Mouse (Mus musculus) heart, adult 10 weeks (tissue): ENCODE measurements around the gene Sohlh1. TPM values are rescaled to one million over a fixed set of nuclear protein-coding genes. Genes with fewer than 3 reads are reported as not detected.

Experiments
- polyA plus RNA-seq: library from polyadenylated mRNA; stranded (reverse); fragments of 350-450 nt; fragmentation: Illumina TruSeq; extraction: RNeasy Lipid Tissue Mini Kit (QIAGEN cat#74804); gene quantifications from one replicate; pipeline ENCODE4 v1.2.3, GENCODE M21; 2014; ENCODE audit warnings: low read depth, low replicate concordance

Gene Sohlh1
- not detected for polyA plus RNA-seq

GRCm38 (mm10) chr2:25847226-25847625 is at the start of gene Sohlh1:
Gene Sohlh1 (minus strand): TSS chr2:25847248.

GRCm38 (mm10) chr2:25863337-25864131 is 16.5 kb upstream of the Sohlh1 start, which contains the start of gene Kcnt1:
Gene Kcnt1 (plus strand): TSS chr2:25863734.

GRCm38 (mm10) chr2:25822806-25823205 is 24.2 kb downstream of the Sohlh1 start, which contains the start of gene Lcn9:
Gene Lcn9 (plus strand): TSS chr2:25823153.

GRCm38 (mm10) chr2:25815748-25816147 is 31.3 kb downstream of the Sohlh1 start, which contains the start of gene Glt6d1:
Gene Glt6d1 (minus strand): TSS chr2:25815848.

Other genes starting within 250 kb of the Sohlh1 start
- gene Rabl6, start 238.7 kb downstream of the Sohlh1 start, polyA plus RNA-seq, result 77.4 TPM
- gene Ccdc183, start 229.6 kb downstream of the Sohlh1 start, polyA plus RNA-seq, result not detected
- 55.1 TPM for gene Tmem141, start 225.2 kb downstream of the Sohlh1 start, polyA plus RNA-seq
- 4.1 TPM for gene Fcna, start 219.2 kb downstream of the Sohlh1 start, polyA plus RNA-seq
- gene Lcn8, start 194.1 kb downstream of the Sohlh1 start, polyA plus RNA-seq, result not detected
- gene Lcn5, start 189.3 kb downstream of the Sohlh1 start, polyA plus RNA-seq, result not detected
- gene Lcn6, start 170.5 kb downstream of the Sohlh1 start, polyA plus RNA-seq, result not detected
- gene Lcn10, start 164.5 kb downstream of the Sohlh1 start, polyA plus RNA-seq, result not detected
- gene Obp2a, start 147.2 kb downstream of the Sohlh1 start, polyA plus RNA-seq, result not detected
- gene Bmyc, start 140.5 kb downstream of the Sohlh1 start, polyA plus RNA-seq, result 16.2 TPM
- gene Obp2b, start 110.2 kb downstream of the Sohlh1 start, polyA plus RNA-seq, result not detected
- not detected for gene Lcn3, start 81.7 kb downstream of the Sohlh1 start, polyA plus RNA-seq
- gene Lcn11, start 70.2 kb downstream of the Sohlh1 start, polyA plus RNA-seq, result not detected
- gene Gm13539, start 65.0 kb downstream of the Sohlh1 start, polyA plus RNA-seq, result not detected
- not detected for gene Glt6d1, start 31.4 kb downstream of the Sohlh1 start, polyA plus RNA-seq
- not detected for gene Lcn9, start 24.1 kb downstream of the Sohlh1 start, polyA plus RNA-seq
- gene Kcnt1, start 16.5 kb upstream of the Sohlh1 start, polyA plus RNA-seq, result 0.47 TPM
- gene Camsap1, start 136.0 kb upstream of the Sohlh1 start, polyA plus RNA-seq, result 13.6 TPM
- 95.9 TPM for gene Ubac1, start 174.5 kb upstream of the Sohlh1 start, polyA plus RNA-seq